13 mouse cellular contexts compared by ENCODE assay signal in the genomic region with DNA sequence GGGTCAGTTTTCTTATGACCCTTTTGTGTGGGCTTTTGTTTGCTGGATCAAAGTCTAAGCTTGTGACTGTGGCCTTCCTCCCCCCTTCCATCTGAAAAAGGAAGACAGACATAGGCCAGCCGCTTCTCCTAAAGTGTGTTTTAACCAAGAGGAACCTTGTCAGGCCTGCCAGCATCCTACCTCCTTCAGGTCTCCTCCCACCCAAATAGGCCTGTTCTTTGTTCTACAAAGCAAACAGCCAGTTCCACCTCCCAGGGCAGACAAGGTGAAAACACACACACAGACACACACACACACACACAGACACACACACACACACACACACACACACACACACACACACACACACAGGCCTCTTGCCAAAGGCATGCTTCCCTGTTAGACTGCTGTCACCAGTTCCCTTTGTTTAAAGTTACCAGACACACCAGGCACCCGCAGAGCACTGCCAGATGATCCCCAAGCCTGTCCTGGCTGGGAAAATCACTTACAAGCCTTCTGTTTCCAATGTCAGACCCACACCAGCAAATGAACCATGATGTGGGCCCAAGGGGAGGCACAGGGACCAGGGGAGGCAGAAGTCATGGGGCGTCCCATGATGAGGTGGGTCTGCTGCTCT.
DNase-seq lines count a peak whose midpoint lies in the region; ATAC-seq lines count a peak whose summit lies in the region.
"Had no signal": no experiment of that assay in that cellular context is flagged by ENCODE, and none has a peak within 500 bp of the region (broad histone marks: within the 10 kb centered on the region; RNA-seq: fewer than 3 reads in every experiment).

No protein-coding gene starts in this region.

- no peaks in the 10 kb centered on the region for H3K9me3 ChIP-seq in liver, embryonic 16.5 days (replicated peaks; ENCODE audit: control insufficient read depth, low read length)
- no peaks in the 10 kb centered on the region for H3K9me3 ChIP-seq in embryonic facial prominence, embryonic 12.5 days
- no peaks in the 10 kb centered on the region for H3K9me3 ChIP-seq in limb, embryonic 10.5 days (replicated peaks)
- H3K9me3 ChIP-seq: forebrain, embryonic 12.5 days; midbrain, embryonic 12.5 days had no signal

- DNase-seq in heart, postnatal 4 days, result peak; percentile 39
- no peak for DNase-seq in heart, postnatal 25 days (ENCODE audit: low spot score)
- DNase-seq in liver, result no peak
- DNase-seq in limb, embryonic 10.5 days (ENCODE audit: low spot score), result no peak
- DNase-seq: spleen, adult 18-20 months; thymus, postnatal 14 days had no signal

- no peaks in the 10 kb centered on the region for H3K36me3 ChIP-seq in liver, embryonic 16.5 days (ENCODE audit: control insufficient read depth, insufficient read depth)
- H3K36me3 ChIP-seq in embryonic facial prominence, embryonic 12.5 days, result no peaks in the 10 kb centered on the region
- H3K36me3 ChIP-seq in limb, embryonic 10.5 days, result no peaks in the 10 kb centered on the region
- H3K36me3 ChIP-seq: forebrain, embryonic 12.5 days; midbrain, embryonic 12.5 days had no signal

- intact Hi-C loops in heart, postnatal 25 days (cut with DNase I), result no loop called here

- 65% methylated on average over 3 of the region's 3 CpGs for WGBS in liver, embryonic 16.5 days (ENCODE audit: insufficient replicate concordance)
- WGBS in embryonic facial prominence, embryonic 12.5 days, result 44% methylated on average over 3 of the region's 3 CpGs
- 51% methylated on average over 3 of the region's 3 CpGs for whole genome bisulfite sequencing in limb, embryonic 10.5 days

- H3K4me3 ChIP-seq in liver, embryonic 16.5 days (ENCODE audit: low read depth, low read length), result no peak overlapping the region
- no peak overlapping the region for H3K4me3 ChIP-seq in embryonic facial prominence, embryonic 12.5 days
- H3K4me3 ChIP-seq in limb, embryonic 10.5 days, result no peak overlapping the region
- H3K4me3 ChIP-seq: forebrain, embryonic 12.5 days; layer of hippocampus, adult 2 months; midbrain, embryonic 12.5 days had no signal

- H3K4me2 ChIP-seq in liver, embryonic 16.5 days (ENCODE audit: low read depth, low read length), result no peak overlapping the region
- H3K4me2 ChIP-seq in embryonic facial prominence, embryonic 12.5 days (replicated peaks), result no peak overlapping the region
- H3K4me2 ChIP-seq: forebrain, embryonic 12.5 days; liver, embryonic 11.5 days; midbrain, embryonic 12.5 days had no signal

- H3K9ac ChIP-seq in liver, embryonic 16.5 days (ENCODE audit: low read depth, low read length), result no peak overlapping the region
- no peak overlapping the region for H3K9ac ChIP-seq in embryonic facial prominence, embryonic 12.5 days
- H3K9ac ChIP-seq: forebrain, embryonic 12.5 days; midbrain, embryonic 12.5 days had no signal

- peaks cover 14% of the 10 kb centered on the region for H3K4me1 ChIP-seq in liver, embryonic 16.5 days (ENCODE audit: control insufficient read depth, low read depth, low read length)
- no peaks in the 10 kb centered on the region for H3K4me1 ChIP-seq in embryonic facial prominence, embryonic 12.5 days
- peaks cover 12% of the 10 kb centered on the region for H3K4me1 ChIP-seq in limb, embryonic 10.5 days
- H3K4me1 ChIP-seq: midbrain, embryonic 12.5 days had no signal

- peak; percentile 42 for ATAC-seq in liver, embryonic 16.5 days (ENCODE audit: low read depth)
- ATAC-seq in embryonic facial prominence, embryonic 12.5 days (ENCODE audit: insufficient number of reproducible peaks, insufficient read depth, low FRiP score, low TSS enrichment), result peak; percentile 22; the same call in 1 of the 2 replicates
- ATAC-seq in megakaryocyte, adult 5-6 weeks (ENCODE audit: poor library complexity, severe bottlenecking), result no peak

- peak overlapping the region; percentile 54; the same call in 1 of the 2 replicates for H3K27ac ChIP-seq in liver, embryonic 16.5 days (ENCODE audit: low read length)
- peak overlapping the region; percentile 32; the same call in 1 of the 2 replicates for H3K27ac ChIP-seq in embryonic facial prominence, embryonic 12.5 days
- H3K27ac ChIP-seq in limb, embryonic 10.5 days, result peak overlapping the region; percentile 72
- H3K27ac ChIP-seq: forebrain, embryonic 12.5 days; layer of hippocampus, adult 2 months; midbrain, embryonic 12.5 days had no signal

- no peaks in the 10 kb centered on the region for H3K27me3 ChIP-seq in liver, embryonic 16.5 days (ENCODE audit: control insufficient read depth, insufficient read depth, low read depth, low read length)
- H3K27me3 ChIP-seq in embryonic facial prominence, embryonic 12.5 days, result no peaks in the 10 kb centered on the region
- no peaks in the 10 kb centered on the region for H3K27me3 ChIP-seq in limb, embryonic 10.5 days (ENCODE audit: low read depth, poor library complexity, severe bottlenecking)
- H3K27me3 ChIP-seq: forebrain, embryonic 12.5 days; midbrain, embryonic 12.5 days had no signal
